10 mouse cellular contexts compared by ENCODE assay signal in genomic region chr6:119521482-119521900, GRCm38 (mm10). TPM values are rescaled to one million over a fixed set of nuclear protein-coding genes. Genes with fewer than 3 reads are reported as not detected.
DNase-seq lines count a peak whose midpoint lies in the region; ATAC-seq and TF ChIP-seq lines count a peak whose summit lies in the region.
"Had no signal": no experiment of that assay in that cellular context is flagged by ENCODE, and none has a peak within 500 bp of the region (broad histone marks: within the 10 kb centered on the region; RNA-seq: fewer than 3 reads in every experiment).

No protein-coding gene starts in this region.

- H3K9me3 ChIP-seq in forebrain, embryonic 15.5 days: no peaks in the 10 kb centered on the region
- no peaks in the 10 kb centered on the region for H3K9me3 ChIP-seq in midbrain, embryonic 15.5 days

- WGBS in forebrain, embryonic 15.5 days: 52% methylated on average over 3 of the region's 3 CpGs
- 70% methylated on average over 3 of the region's 3 CpGs for WGBS in midbrain, embryonic 15.5 days

- H3K4me2 ChIP-seq in forebrain, embryonic 15.5 days (replicated peaks): no peak overlapping the region
- H3K4me2 ChIP-seq in midbrain, embryonic 15.5 days: no peak overlapping the region

- no peaks in the 10 kb centered on the region for H3K36me3 ChIP-seq in forebrain, embryonic 15.5 days
- H3K36me3 ChIP-seq in midbrain, embryonic 15.5 days (replicated peaks): no peaks in the 10 kb centered on the region

- peak overlapping the region; percentile 63 for H3K27ac ChIP-seq in forebrain, embryonic 15.5 days (replicated peaks)
- H3K27ac ChIP-seq in midbrain, embryonic 15.5 days: no peak overlapping the region

- TF ChIP-seq POLR2A in brain, embryonic 14.5 days (IDR thresholded peaks at IDR 0.05; ENCODE audit: borderline replicate concordance, extremely low read depth, insufficient read depth, insufficient read length, poor library complexity, severe bottlenecking): no peak

- peak; percentile 83 for ATAC-seq in forebrain, embryonic 15.5 days (replicated peaks)
- no peak for ATAC-seq in midbrain, embryonic 15.5 days (replicated peaks)

- H3K9ac ChIP-seq in forebrain, embryonic 15.5 days (replicated peaks): no peak overlapping the region
- H3K9ac ChIP-seq in midbrain, embryonic 15.5 days: no peak overlapping the region

- DNase-seq in layer of hippocampus, adult 11-12 months (ENCODE audit: low spot score): peak; percentile 53
- DNase-seq in layer of hippocampus, postnatal 36 days: no peak
- peak; percentile 68 for DNase-seq in brain, embryonic 14.5 days (ENCODE audit: low read depth)
- DNase-seq in right cerebral cortex, adult 18-20 months: peak; percentile 72
- no peak for DNase-seq in heart, postnatal 4 days
- DNase-seq in heart, postnatal 25 days (ENCODE audit: low spot score): no peak
- DNase-seq: kidney, postnatal 4 days; lung, postnatal 10 days had no signal

- intact Hi-C loops in heart, postnatal 25 days (cut with DNase I): no loop called here

- H3K4me1 ChIP-seq in forebrain, embryonic 15.5 days: peaks cover 14% of the 10 kb centered on the region
- H3K4me1 ChIP-seq in midbrain, embryonic 15.5 days: peaks cover 6% of the 10 kb centered on the region; the same call in 1 of the 2 replicates

- no peak overlapping the region for H3K4me3 ChIP-seq in forebrain, embryonic 15.5 days
- no peak overlapping the region for H3K4me3 ChIP-seq in midbrain, embryonic 15.5 days

- H3K27me3 ChIP-seq in forebrain, embryonic 15.5 days: no peaks in the 10 kb centered on the region
- H3K27me3 ChIP-seq in midbrain, embryonic 15.5 days (replicated peaks): no peaks in the 10 kb centered on the region

- no peak for TF ChIP-seq CTCF in brain, embryonic 14.5 days (IDR thresholded peaks at IDR 0.05; ENCODE audit: borderline replicate concordance, extremely low read depth, insufficient read depth, insufficient read length)

RNA-seq across cellular contexts. Expression of gene Wnt5b, which starts 22.7 kb away (rescaled TPM):
- 1 to 10 TPM; 1.7 to 2.2 TPM for total RNA-seq in layer of hippocampus, postnatal 36 days (2021)
- 3.1 and 3.5 TPM in 2 replicates for polyA plus RNA-seq in brain, embryonic 14.5 days (2012; rRNA removed)
- polyA plus RNA-seq in forebrain, embryonic 15.5 days (2015; fragmentation: Nextera tagmentation; extraction: Ambion mirVana): 2.8 and 3.1 TPM in 2 replicates
- polyA plus RNA-seq in midbrain, embryonic 15.5 days (2015; fragmentation: Nextera tagmentation; extraction: Ambion mirVana): 2.3 TPM in 2 replicates
- 1 to 10 TPM; 6.3 to 6.8 TPM for total RNA-seq in heart, postnatal 4 days (2021)
- total RNA-seq in heart, postnatal 25 days (2021): 1 to 10 TPM; 3.1 to 3.6 TPM

RNA-seq across cellular contexts. Expression of gene Fbxl14, which starts 42.0 kb away (rescaled TPM):
- 10 to 100 TPM; 31.6 to 33.6 TPM for total RNA-seq in layer of hippocampus, postnatal 36 days (2021)
- 57.6 and 75.1 TPM in 2 replicates for polyA plus RNA-seq in brain, embryonic 14.5 days (2012; rRNA removed)
- polyA plus RNA-seq in forebrain, embryonic 15.5 days (2015; fragmentation: Nextera tagmentation; extraction: Ambion mirVana): 3.7 and 4.0 TPM in 2 replicates
- 2.4 and 2.5 TPM in 2 replicates for polyA plus RNA-seq in midbrain, embryonic 15.5 days (2015; fragmentation: Nextera tagmentation; extraction: Ambion mirVana)
- total RNA-seq in heart, postnatal 4 days (2021): 10 to 100 TPM; 22.6 to 23.1 TPM
- total RNA-seq in heart, postnatal 25 days (2021): 10 to 100 TPM; 15.4 to 15.6 TPM

Comparison
In these comparisons a context has a peak if more than half of its experiments do, and no peak if none do; other contexts are left out.
1. DNase-seq: peak in layer of hippocampus, adult 11-12 months (single experiment), brain, embryonic 14.5 days (single experiment) and right cerebral cortex, adult 18-20 months (single experiment); none in layer of hippocampus, postnatal 36 days (0 of 2), heart, postnatal 4 days (single experiment) and heart, postnatal 25 days (single experiment).